1 mouse cellular context compared by ENCODE assay signal in the genomic region with DNA sequence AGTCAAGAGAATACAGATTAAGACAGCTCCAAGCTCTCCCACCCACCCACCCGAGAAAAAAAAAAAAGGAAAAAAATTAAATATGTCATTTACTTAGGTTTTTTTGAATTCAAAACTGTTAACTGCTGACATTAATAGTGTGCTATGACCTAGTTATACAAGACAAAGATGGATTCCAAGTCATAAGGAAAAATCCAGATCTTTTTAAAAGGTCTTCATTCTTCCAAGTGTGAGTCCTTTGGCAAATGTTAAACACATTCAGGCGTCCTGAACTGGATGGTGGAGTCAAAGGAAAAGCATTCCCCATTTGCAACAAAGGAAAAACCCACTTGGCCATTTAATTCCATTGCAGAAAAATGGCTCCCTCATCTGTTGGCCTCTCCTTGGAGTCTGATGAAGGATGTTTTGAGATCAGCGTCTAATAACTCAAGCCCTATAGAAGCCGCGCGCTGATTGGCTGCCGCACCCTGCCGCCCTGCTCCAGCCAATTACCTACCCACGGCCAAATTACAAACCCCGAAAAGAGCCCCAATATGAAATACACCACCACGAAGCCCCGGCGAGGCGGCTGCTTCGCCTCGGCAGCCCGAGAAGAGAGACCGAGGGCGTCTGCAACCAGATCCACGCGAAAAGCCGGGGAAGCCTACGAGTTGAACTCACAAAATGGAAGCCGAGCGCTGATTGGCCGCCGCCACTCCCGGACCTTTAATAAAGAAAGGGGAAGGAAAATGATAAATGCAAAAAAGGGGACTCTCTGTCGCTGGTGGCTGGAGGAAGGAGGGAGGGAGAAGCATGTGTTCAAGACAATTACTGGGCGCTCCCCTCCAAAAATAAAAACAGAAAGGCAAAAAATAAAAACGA.
A peak's percentile ranks its signal among the peaks of the same experiment; 100 is the strongest.
TF ChIP-seq lines count a peak whose summit lies in the region.

No protein-coding gene starts in this region.

TF ChIP-seq in CH12.LX, 34 proteins besides CTCF, POLR2A, EP300 and RAD21 (continued from another document):
- no peak for TF ChIP-seq RCOR1 (conservative IDR thresholded peaks at IDR 0.05; ENCODE audit: low read depth, low read length)
- no peak for TF ChIP-seq CHD2 (IDR thresholded peaks at IDR 0.05; ENCODE audit: low read length)
- TF ChIP-seq USF2 (conservative IDR thresholded peaks at IDR 0.05; ENCODE audit: low read depth, low read length) = no peak
- TF ChIP-seq KAT2A (IDR thresholded peaks at IDR 0.05; ENCODE audit: insufficient replicate concordance, low read length) = no peak
- no peak for TF ChIP-seq ZC3H11A (IDR thresholded peaks at IDR 0.05; ENCODE audit: low read depth, low read length)
- TF ChIP-seq ETS1 (conservative IDR thresholded peaks at IDR 0.05; ENCODE audit: low read depth, low read length) = no peak
- peak; percentile 67 for TF ChIP-seq SIN3A (IDR thresholded peaks at IDR 0.05; ENCODE audit: low read length)
- peak; percentile 41; the same call in 1 of the 2 replicates for TF ChIP-seq HCFC1 (IDR thresholded peaks at IDR 0.05; ENCODE audit: low read depth, low read length)
- no peak for TF ChIP-seq MAFK (IDR thresholded peaks at IDR 0.05; ENCODE audit: insufficient replicate concordance, low read length)
- TF ChIP-seq TBP (conservative IDR thresholded peaks at IDR 0.05; ENCODE audit: low read depth, low read length) = peak; percentile 95
- peak; percentile 65; the same call in 1 of the 2 replicates for TF ChIP-seq MAX (IDR thresholded peaks at IDR 0.05; ENCODE audit: low read length)
- TF ChIP-seq BHLHE40 (IDR thresholded peaks at IDR 0.05; ENCODE audit: low read depth, low read length) = no peak
- TF ChIP-seq USF1 (IDR thresholded peaks at IDR 0.05; ENCODE audit: low read depth, low read length) = no peak
- TF ChIP-seq JUN (IDR thresholded peaks at IDR 0.05; ENCODE audit: insufficient read depth, low read depth, low read length) = no peak
- TF ChIP-seq MXI1 (IDR thresholded peaks at IDR 0.05; ENCODE audit: low read depth, low read length) = peak; percentile 4; the same call in 1 of the 2 replicates
- no peak for TF ChIP-seq MAZ (IDR thresholded peaks at IDR 0.05; ENCODE audit: low read depth, low read length)
- no peak for TF ChIP-seq E2F4 (IDR thresholded peaks at IDR 0.05; ENCODE audit: insufficient replicate concordance, low read depth, low read length)
- no peak for TF ChIP-seq NRF1 (IDR thresholded peaks at IDR 0.05; ENCODE audit: low read depth, low read length)
- TF ChIP-seq POLR2AphosphoS2 (IDR thresholded peaks at IDR 0.05; ENCODE audit: low read depth, low read length) = peak; percentile 82; the same call in 1 of the 2 replicates
- peak; percentile 90; the same call in 1 of the 2 replicates for TF ChIP-seq ZMIZ1 (IDR thresholded peaks at IDR 0.05; ENCODE audit: low read depth, low read length)
- TF ChIP-seq MEF2A (IDR thresholded peaks at IDR 0.05; ENCODE audit: borderline replicate concordance, low read depth, low read length) = no peak
- no peak for TF ChIP-seq UBTF (IDR thresholded peaks at IDR 0.05; ENCODE audit: low read depth, low read length)
- TF ChIP-seq IRF4 (IDR thresholded peaks at IDR 0.05; ENCODE audit: low read depth, low read length) = no peak
- TF ChIP-seq SMC3 (IDR thresholded peaks at IDR 0.05; ENCODE audit: low read depth, low read length) = no peak
TF ChIP-seq in CH12.LX: peak in this region for 12.
